In the genomic region with DNA sequence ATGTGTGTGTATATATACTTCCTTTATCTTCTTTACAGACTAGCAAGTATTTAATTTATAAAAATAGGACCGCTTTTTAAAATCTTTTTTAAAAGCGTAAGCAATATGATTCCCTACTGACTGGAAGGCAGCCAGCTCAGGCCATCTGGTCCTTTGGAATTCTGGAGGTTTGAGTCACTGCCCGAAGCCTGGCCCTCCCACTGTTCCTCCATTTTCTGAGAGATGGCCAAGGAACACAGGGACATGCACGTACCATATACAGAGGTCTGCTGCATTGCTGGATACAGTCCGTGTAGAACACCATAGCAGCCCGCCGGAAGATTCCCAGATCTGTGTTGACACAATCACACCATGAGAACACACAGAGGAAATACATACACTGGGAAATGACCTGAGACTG, we compare ENCODE assay signal across 10 mouse cellular contexts.
DNase-seq lines count a peak whose midpoint lies in the region; ATAC-seq and TF ChIP-seq lines count a peak whose summit lies in the region.
"Had no signal": no experiment of that assay in that cellular context is flagged by ENCODE, and none has a peak within 500 bp of the region (broad histone marks: within the 10 kb centered on the region; RNA-seq: fewer than 3 reads in every experiment).

No protein-coding gene starts in this region.

- intact Hi-C loops in heart, adult 2 months (cut with DNase I): no loop called here

- H3K4me1 ChIP-seq in heart, adult 2 months (ENCODE audit: control insufficient read depth, insufficient read depth, low read length): no peaks in the 10 kb centered on the region; the same call in 1 of the 2 replicates
- peaks cover 3% of the 10 kb centered on the region; the same call in 1 of the 2 replicates for H3K4me1 ChIP-seq in heart, embryonic 10.5 days
- H3K4me1 ChIP-seq in intestine, embryonic 16.5 days (ENCODE audit: control insufficient read depth, insufficient read depth, low read length): no peaks in the 10 kb centered on the region
- H3K4me1 ChIP-seq: embryonic facial prominence, embryonic 12.5 days; limb, embryonic 12.5 days had no signal

- no peak for TF ChIP-seq POLR2A in heart, adult 2 months (IDR thresholded peaks at IDR 0.05; ENCODE audit: insufficient read depth, low read depth, low read length)

- peak; percentile 58 to 62 for DNase-seq in heart, adult 2 months
- DNase-seq in heart, embryonic 10.5 days (ENCODE audit: low spot score): no peak
- DNase-seq in 3T3-L1 (ENCODE audit: low read depth, low spot score): peak; percentile 92
- peak; percentile 96 for DNase-seq in cerebellum, postnatal 14 days
- DNase-seq in right cerebral cortex, postnatal 25 days: peak; percentile 42
- DNase-seq in thymus, postnatal 10 days (ENCODE audit: low spot score in 2 of 2): no peak
- DNase-seq in embryo, embryonic 11 days: no peak

- H3K27ac ChIP-seq in heart, adult 2 months: no peak overlapping the region
- no peak overlapping the region for H3K27ac ChIP-seq in heart, embryonic 10.5 days
- peak overlapping the region; percentile 23; the same call in 1 of the 2 replicates for H3K27ac ChIP-seq in intestine, embryonic 16.5 days (ENCODE audit: low read length)
- H3K27ac ChIP-seq: embryonic facial prominence, embryonic 12.5 days; limb, embryonic 12.5 days had no signal

- no peak overlapping the region for H3K4me3 ChIP-seq in heart, adult 2 months
- H3K4me3 ChIP-seq in heart, embryonic 10.5 days: no peak overlapping the region
- no peak overlapping the region for H3K4me3 ChIP-seq in intestine, embryonic 16.5 days (ENCODE audit: low read length)
- H3K4me3 ChIP-seq: embryonic facial prominence, embryonic 12.5 days; limb, embryonic 12.5 days had no signal

- no peaks in the 10 kb centered on the region for H3K36me3 ChIP-seq in heart, adult 2 months (ENCODE audit: control insufficient read depth, insufficient read depth, low read length)
- no peaks in the 10 kb centered on the region for H3K36me3 ChIP-seq in heart, embryonic 10.5 days
- no peaks in the 10 kb centered on the region for H3K36me3 ChIP-seq in intestine, embryonic 16.5 days (ENCODE audit: control insufficient read depth, insufficient read depth, low read length)
- H3K36me3 ChIP-seq: embryonic facial prominence, embryonic 12.5 days; limb, embryonic 12.5 days had no signal

- no peaks in the 10 kb centered on the region for H3K27me3 ChIP-seq in heart, adult 2 months (ENCODE audit: control insufficient read depth, insufficient read depth, low read length)
- H3K27me3 ChIP-seq in heart, embryonic 10.5 days (ENCODE audit: insufficient read depth, poor library complexity, severe bottlenecking): no peaks in the 10 kb centered on the region
- H3K27me3 ChIP-seq in intestine, embryonic 16.5 days (replicated peaks; ENCODE audit: control insufficient read depth, insufficient read depth, low read length): no peaks in the 10 kb centered on the region
- H3K27me3 ChIP-seq: embryonic facial prominence, embryonic 12.5 days; limb, embryonic 12.5 days had no signal

- no peak overlapping the region for H3K9ac ChIP-seq in heart, adult 2 months (ENCODE audit: low read depth, low read length)
- no peak overlapping the region for H3K9ac ChIP-seq in intestine, embryonic 16.5 days (ENCODE audit: low read depth, low read length)
- H3K9ac ChIP-seq: embryonic facial prominence, embryonic 12.5 days; limb, embryonic 12.5 days had no signal

- peak; percentile 93 for ATAC-seq in intestine, embryonic 16.5 days

- no peaks in the 10 kb centered on the region; the same call in 1 of the 2 replicates for H3K79me2 ChIP-seq in heart, adult 2 months (replicated peaks; ENCODE audit: control insufficient read depth, insufficient read depth, low read length)

- H3K4me2 ChIP-seq in intestine, embryonic 16.5 days (ENCODE audit: low read depth, low read length): no peak overlapping the region
- H3K4me2 ChIP-seq: embryonic facial prominence, embryonic 12.5 days; limb, embryonic 12.5 days had no signal

- no peaks in the 10 kb centered on the region for H3K9me3 ChIP-seq in heart, embryonic 10.5 days
- no peaks in the 10 kb centered on the region for H3K9me3 ChIP-seq in intestine, embryonic 16.5 days (ENCODE audit: control insufficient read depth, low read length)
- H3K9me3 ChIP-seq: embryonic facial prominence, embryonic 12.5 days; limb, embryonic 12.5 days had no signal

- no peak for TF ChIP-seq EP300 in heart, adult 2 months (IDR thresholded peaks at IDR 0.05; ENCODE audit: insufficient read depth, low read depth, low read length)

- 25% methylated on average over 7 of the region's 7 CpGs for WGBS in heart, adult 2 months
- 82% methylated on average over 7 of the region's 7 CpGs for WGBS in heart, embryonic 10.5 days
- 58% methylated on average over 7 of the region's 7 CpGs for WGBS in intestine, embryonic 16.5 days

- TF ChIP-seq CTCF in heart, adult 2 months (IDR thresholded peaks at IDR 0.05): no peak

Comparison
In these comparisons a context has a peak if more than half of its experiments do, and no peak if none do; other contexts are left out.
1. DNase-seq: peak in heart, adult 2 months (2 of 2), 3T3-L1 (single experiment), cerebellum, postnatal 14 days (2 of 2) and right cerebral cortex, postnatal 25 days (single experiment); none in heart, embryonic 10.5 days (single experiment), thymus, postnatal 10 days (0 of 2) and embryo, embryonic 11 days (single experiment).